Mouse (Mus musculus): ENCODE measurements around the gene Gtf2ird2. TPM values are rescaled to one million over a fixed set of nuclear protein-coding genes. Genes with fewer than 3 reads are reported as not detected.
A peak's percentile ranks its signal among the peaks of the same experiment; 100 is the strongest.

Gtf2ird2 gene
- polyA plus RNA-seq, 1 experiment, result 0.41 TPM

DNA sequence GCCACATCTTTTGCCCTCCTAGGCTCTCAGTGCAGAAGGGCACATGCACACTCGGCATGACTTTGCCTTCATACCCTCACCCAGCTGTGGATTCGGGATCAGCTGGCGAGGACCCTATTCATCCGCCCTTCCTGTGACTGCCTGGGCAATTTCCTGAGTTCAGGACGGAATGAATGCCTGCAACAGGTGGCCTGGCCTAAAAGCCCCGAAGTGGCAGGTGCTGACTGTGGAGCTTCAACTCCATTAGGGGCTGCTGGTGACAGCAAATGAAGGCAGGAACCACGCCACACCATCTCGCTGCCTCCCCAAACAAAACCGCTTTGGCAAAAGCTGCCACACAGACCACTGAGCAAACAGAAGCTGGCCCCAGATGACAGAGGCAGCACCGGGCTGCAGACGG is 31.9 kb upstream of the Gtf2ird2 start:
- Histone ChIP-seq H3K4me3 (replicated peaks) (no peak overlapping the region), H3K9me3 (ENCODE audit: control insufficient read depth, low read length) (no peaks in the 10 kb centered on the region), H3K36me3 (ENCODE audit: control insufficient read depth) (peaks cover 77% of the 10 kb centered on the region), H3K4me1 (ENCODE audit: control insufficient read depth) (no peaks in the 10 kb centered on the region), H3K27me3 (ENCODE audit: control insufficient read depth) (no peaks in the 10 kb centered on the region)
- TF ChIP-seq GATA1 (IDR thresholded peaks at IDR 0.05; ENCODE audit: low read length) (no peak), TAL1 (IDR thresholded peaks at IDR 0.05; ENCODE audit: low read length) (no peak)

DNA sequence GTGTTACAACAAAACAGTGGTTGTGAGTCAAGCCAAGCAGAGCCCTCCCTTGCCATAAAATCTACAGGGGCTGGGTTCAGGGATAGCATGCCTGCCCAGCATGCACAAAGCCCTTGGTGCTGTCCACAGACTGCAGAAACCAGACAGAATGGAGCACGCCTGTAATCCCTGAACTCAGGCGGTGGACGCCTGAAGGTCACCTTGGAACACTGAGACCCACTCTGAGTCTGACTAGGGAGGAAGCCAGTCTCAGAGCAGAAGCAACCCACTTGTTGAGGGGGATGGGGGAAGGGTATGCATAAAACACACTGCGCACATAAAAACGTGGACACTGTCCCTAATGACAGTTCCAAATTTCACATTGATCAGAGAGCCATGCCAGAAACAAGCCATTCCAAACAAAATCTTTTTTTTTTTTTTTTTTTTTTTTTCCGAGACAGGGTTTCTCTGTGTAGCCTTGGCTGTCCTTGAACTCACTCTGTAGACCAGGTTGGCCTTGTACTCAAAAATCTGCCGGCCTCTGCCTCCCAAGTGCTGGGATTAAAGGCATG is 27.8 kb upstream of the Gtf2ird2 start:
- TF ChIP-seq TAL1 (IDR thresholded peaks at IDR 0.05; ENCODE audit: low read length) (no peak), GATA1 (IDR thresholded peaks at IDR 0.05; ENCODE audit: low read length) (no peak)
- Histone ChIP-seq H3K27me3 (ENCODE audit: control insufficient read depth) (no peaks in the 10 kb centered on the region), H3K4me1 (ENCODE audit: control insufficient read depth) (no peaks in the 10 kb centered on the region), H3K9me3 (ENCODE audit: control insufficient read depth, low read length) (no peaks in the 10 kb centered on the region), H3K36me3 (ENCODE audit: control insufficient read depth) (peaks cover 77% of the 10 kb centered on the region), H3K4me3 (replicated peaks) (no peak overlapping the region)

DNA sequence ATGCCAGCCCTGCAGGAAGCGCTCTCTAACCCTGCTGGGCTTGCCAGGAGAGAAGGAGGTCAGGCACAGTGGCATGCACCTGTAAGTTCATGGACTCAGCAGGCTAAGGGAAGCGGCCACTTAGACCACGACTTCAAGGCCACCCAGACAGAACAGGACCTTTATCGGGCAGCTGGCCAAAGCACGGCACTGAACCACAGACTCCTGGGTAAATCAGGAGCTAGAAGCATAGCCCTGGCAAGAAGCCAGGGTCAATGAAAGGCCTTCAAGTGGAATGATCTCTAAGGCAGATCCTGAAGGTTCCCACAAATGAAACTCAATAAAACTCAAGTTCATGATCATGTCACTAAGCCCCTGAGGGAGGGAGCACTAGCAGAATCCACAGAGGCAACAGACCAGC is 19.1 kb upstream of the Gtf2ird2 start:
- no peak overlapping the region for H3K4me3 ChIP-seq (replicated peaks)
- no peaks in the 10 kb centered on the region for H3K27me3 ChIP-seq (ENCODE audit: control insufficient read depth)
- H3K4me1 ChIP-seq (ENCODE audit: control insufficient read depth), result no peaks in the 10 kb centered on the region
- TF ChIP-seq TAL1 (IDR thresholded peaks at IDR 0.05; ENCODE audit: low read length), result no peak
- TF ChIP-seq GATA1 (IDR thresholded peaks at IDR 0.05; ENCODE audit: low read length), result no peak
- no peaks in the 10 kb centered on the region for H3K9me3 ChIP-seq (ENCODE audit: control insufficient read depth, low read length)
- H3K36me3 ChIP-seq (ENCODE audit: control insufficient read depth), result peaks cover 69% of the 10 kb centered on the region

DNA sequence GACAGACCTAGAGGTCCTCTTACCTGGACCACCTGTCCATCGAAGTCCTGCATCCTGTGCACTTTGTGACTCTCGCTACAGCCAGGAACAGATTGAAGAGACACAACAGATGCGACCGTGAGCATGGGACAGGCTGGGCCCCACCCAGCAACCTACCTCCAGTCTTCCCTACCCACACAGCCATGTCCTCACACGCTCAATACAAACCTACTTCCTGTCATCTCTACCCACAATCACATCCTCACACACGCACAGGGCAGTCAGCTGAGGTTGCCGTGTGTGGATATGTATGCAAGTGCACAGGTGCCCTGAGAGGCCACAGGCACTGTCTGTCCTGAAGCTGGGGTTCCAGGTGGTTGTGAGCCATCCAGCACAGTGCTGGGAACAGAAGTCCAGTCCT is 17.2 kb upstream of the Gtf2ird2 start:
- TF ChIP-seq TAL1 (IDR thresholded peaks at IDR 0.05; ENCODE audit: low read length) (no peak), GATA1 (IDR thresholded peaks at IDR 0.05; ENCODE audit: low read length) (no peak)
- Histone ChIP-seq H3K4me3 (replicated peaks) (no peak overlapping the region), H3K4me1 (ENCODE audit: control insufficient read depth) (no peaks in the 10 kb centered on the region), H3K36me3 (ENCODE audit: control insufficient read depth) (peaks cover 70% of the 10 kb centered on the region), H3K27me3 (ENCODE audit: control insufficient read depth) (no peaks in the 10 kb centered on the region), H3K9me3 (ENCODE audit: control insufficient read depth, low read length) (no peaks in the 10 kb centered on the region)

DNA sequence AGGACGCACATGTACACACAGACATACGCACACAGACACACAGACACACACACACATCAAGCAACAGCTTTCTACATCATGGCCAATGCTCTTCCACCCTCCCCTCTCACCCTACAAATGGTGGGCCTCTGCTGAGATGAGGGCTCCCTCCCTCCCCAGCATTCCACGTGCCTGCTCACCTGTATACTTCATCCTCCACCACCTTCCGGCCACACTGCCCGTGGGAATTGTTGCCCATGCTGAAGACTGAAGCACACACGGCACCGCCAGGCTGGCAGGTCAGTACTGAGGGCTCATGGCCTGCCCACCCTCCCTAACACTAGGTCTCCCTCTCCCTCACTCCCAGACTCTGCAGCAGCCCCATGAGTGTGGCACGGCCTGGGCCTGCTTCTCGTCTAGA is 15.8 kb upstream of the Gtf2ird2 start:
- Histone ChIP-seq H3K27me3 (ENCODE audit: control insufficient read depth) (no peaks in the 10 kb centered on the region), H3K9me3 (ENCODE audit: control insufficient read depth, low read length) (no peaks in the 10 kb centered on the region), H3K36me3 (ENCODE audit: control insufficient read depth) (peaks cover 73% of the 10 kb centered on the region), H3K4me1 (ENCODE audit: control insufficient read depth) (no peaks in the 10 kb centered on the region; the same call in 1 of the 2 replicates), H3K4me3 (replicated peaks) (no peak overlapping the region)
- no peak for TF ChIP-seq GATA1 (IDR thresholded peaks at IDR 0.05; ENCODE audit: low read length)
- no peak for TF ChIP-seq TAL1 (IDR thresholded peaks at IDR 0.05; ENCODE audit: low read length)

DNA sequence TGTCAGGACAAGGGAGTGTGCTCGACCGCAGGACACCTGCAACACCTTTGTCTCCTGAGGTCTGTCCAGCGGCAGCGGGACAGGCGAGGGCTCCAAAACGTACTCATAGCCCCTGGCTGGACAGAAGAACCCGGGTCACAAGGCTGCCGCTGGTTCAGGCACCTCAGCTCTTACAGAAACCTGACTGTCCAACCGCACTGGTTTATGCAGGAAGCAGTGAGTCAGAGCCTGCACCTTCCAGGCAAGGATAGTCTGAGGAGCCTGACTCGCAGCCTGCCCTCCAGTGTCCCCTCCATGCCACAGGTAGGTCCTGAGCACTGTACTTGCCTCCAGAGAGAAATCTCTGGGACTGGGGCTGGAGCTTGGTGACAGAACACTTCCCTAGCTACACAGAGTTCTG is 14.6 kb upstream of the Gtf2ird2 start:
- TF ChIP-seq TAL1 (IDR thresholded peaks at IDR 0.05; ENCODE audit: low read length) (no peak), GATA1 (IDR thresholded peaks at IDR 0.05; ENCODE audit: low read length) (no peak)
- H3K9me3 ChIP-seq (ENCODE audit: control insufficient read depth, low read length), result no peaks in the 10 kb centered on the region
- peaks cover 68% of the 10 kb centered on the region for H3K36me3 ChIP-seq (ENCODE audit: control insufficient read depth)
- H3K27me3 ChIP-seq (ENCODE audit: control insufficient read depth), result no peaks in the 10 kb centered on the region
- H3K4me1 ChIP-seq (ENCODE audit: control insufficient read depth), result peaks cover 4% of the 10 kb centered on the region
- H3K4me3 ChIP-seq (replicated peaks), result no peak overlapping the region

DNA sequence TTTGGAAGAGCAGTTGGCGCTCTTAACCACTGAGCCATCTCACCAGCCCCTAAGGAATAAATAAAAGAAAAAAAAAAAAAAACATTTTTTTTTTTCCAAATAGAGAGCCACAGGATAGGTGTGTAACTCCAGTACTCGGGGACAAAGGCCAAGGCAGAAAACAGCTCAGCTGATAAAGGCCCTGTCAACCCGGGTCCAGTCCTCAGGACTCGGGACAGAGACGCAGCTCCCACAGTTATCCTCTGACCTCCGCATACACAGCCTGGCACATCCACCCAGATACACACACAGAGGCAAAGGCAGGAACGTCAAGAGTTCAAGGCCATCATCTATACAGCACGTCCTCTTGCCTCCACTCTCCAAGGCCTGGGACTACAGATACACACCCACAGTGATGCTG is 13.7 kb upstream of the Gtf2ird2 start:
- TF ChIP-seq TAL1 (IDR thresholded peaks at IDR 0.05; ENCODE audit: low read length), result no peak
- no peak for TF ChIP-seq GATA1 (IDR thresholded peaks at IDR 0.05; ENCODE audit: low read length)
- Histone ChIP-seq H3K9me3 (ENCODE audit: control insufficient read depth, low read length) (no peaks in the 10 kb centered on the region), H3K36me3 (ENCODE audit: control insufficient read depth) (peaks cover 61% of the 10 kb centered on the region), H3K4me1 (ENCODE audit: control insufficient read depth) (peaks cover 8% of the 10 kb centered on the region), H3K27me3 (ENCODE audit: control insufficient read depth) (no peaks in the 10 kb centered on the region), H3K4me3 (replicated peaks) (no peak overlapping the region)

DNA sequence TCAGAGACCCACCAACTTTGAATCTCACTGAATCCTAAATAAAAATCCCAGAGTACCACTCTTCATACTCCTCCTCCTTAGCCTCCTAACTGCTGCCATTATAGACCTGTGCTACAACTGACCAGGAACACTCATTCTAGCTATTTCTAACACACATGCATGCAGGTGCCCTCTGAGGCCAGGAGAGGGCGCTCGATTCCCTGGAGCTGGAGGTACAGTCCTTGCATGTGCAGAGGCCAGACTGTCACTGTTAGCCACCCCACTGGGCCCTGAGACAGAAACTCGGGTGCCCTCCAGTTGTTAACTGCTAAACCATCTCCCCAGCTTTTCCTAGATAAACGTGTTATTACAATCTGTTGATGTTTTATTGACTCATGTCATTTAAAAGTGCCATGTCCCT is 10.6 kb upstream of the Gtf2ird2 start:
- no peaks in the 10 kb centered on the region for H3K9me3 ChIP-seq (ENCODE audit: control insufficient read depth, low read length)
- H3K36me3 ChIP-seq (ENCODE audit: control insufficient read depth), result peaks cover 35% of the 10 kb centered on the region
- no peak for TF ChIP-seq TAL1 (IDR thresholded peaks at IDR 0.05; ENCODE audit: low read length)
- TF ChIP-seq GATA1 (IDR thresholded peaks at IDR 0.05; ENCODE audit: low read length), result no peak
- H3K4me1 ChIP-seq (ENCODE audit: control insufficient read depth), result peaks cover 28% of the 10 kb centered on the region
- no peak overlapping the region for H3K4me3 ChIP-seq (replicated peaks)
- no peaks in the 10 kb centered on the region for H3K27me3 ChIP-seq (ENCODE audit: control insufficient read depth)

DNA sequence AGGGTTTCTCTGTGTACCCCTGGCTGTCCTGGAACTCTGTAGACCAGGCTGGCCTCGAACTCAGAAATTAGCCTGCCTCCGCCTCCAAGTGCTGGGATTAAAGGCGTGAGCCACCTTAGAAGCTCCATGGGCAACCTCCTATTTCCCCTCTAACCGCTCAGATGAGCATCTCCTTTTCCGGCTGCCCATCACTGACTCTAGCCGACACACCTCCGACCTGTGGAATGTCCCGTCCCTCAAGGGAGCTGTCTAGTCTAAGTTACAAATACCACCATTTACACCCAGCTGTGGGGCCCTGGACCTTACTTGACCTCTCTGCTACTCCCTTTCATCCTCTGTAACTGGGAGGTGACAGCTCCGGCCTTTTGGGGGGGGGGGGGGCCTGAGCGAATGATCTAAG is 8.1 kb upstream of the Gtf2ird2 start:
- H3K27me3 ChIP-seq (ENCODE audit: control insufficient read depth), result no peaks in the 10 kb centered on the region
- H3K4me3 ChIP-seq (replicated peaks), result peak overlapping the region; percentile 81
- H3K4me1 ChIP-seq (ENCODE audit: control insufficient read depth), result peaks cover 45% of the 10 kb centered on the region
- TF ChIP-seq GATA1 (IDR thresholded peaks at IDR 0.05; ENCODE audit: low read length) (no peak), TAL1 (IDR thresholded peaks at IDR 0.05; ENCODE audit: low read length) (no peak)
- H3K9me3 ChIP-seq (ENCODE audit: control insufficient read depth, low read length), result no peaks in the 10 kb centered on the region
- peaks cover 23% of the 10 kb centered on the region for H3K36me3 ChIP-seq (ENCODE audit: control insufficient read depth)
